Mouse (Mus musculus) forebrain, postnatal 0 days (tissue): ENCODE measurements around the gene Pithd1. TPM values are rescaled to one million over a fixed set of nuclear protein-coding genes. Genes with fewer than 3 reads are reported as not detected.
A peak's percentile ranks its signal among the peaks of the same experiment; 100 is the strongest.

Experiments
- ATAC-seq: fragments of 200-750 bp; cut with Nextera tagmentation; 2 replicates; pipeline ENCODE4 v1.8.0; 2017; ENCODE audit warnings: mild to moderate bottlenecking, moderate library complexity
- DNase-seq: peaks from one replicate; pipeline ENCODE4 v3.0.0-alpha.2; 2015
- H3K27ac ChIP-seq: fragments of 300-500 bp; sonication (generic); 2 replicates; pipeline ENCODE4 v1.5.1; 2014; ENCODE audit warnings: low read depth, mild to moderate bottlenecking, antibody characterized with exemption, low read length, moderate library complexity, mixed read lengths
- H3K27me3 ChIP-seq: fragments of 300-500 bp; sonication (generic); 2 replicates; pipeline ENCODE4 v1.6.1; 2014; ENCODE audit warnings: mild to moderate bottlenecking, low read length, mixed read lengths; ENCODE audit not compliant: insufficient read depth
- H3K36me3 ChIP-seq: fragments of 300-500 bp; sonication (generic); 2 replicates; pipeline ENCODE4 v1.6.1; 2014; ENCODE audit warnings: mild to moderate bottlenecking, moderate library complexity; ENCODE audit not compliant: insufficient read depth
- H3K4me1 ChIP-seq: fragments of 300-500 bp; sonication (generic); 2 replicates; pipeline ENCODE4 v1.6.1; 2014; ENCODE audit warnings: antibody characterized with exemption; ENCODE audit not compliant: insufficient read depth
- H3K4me2 ChIP-seq: fragments of 300-500 bp; sonication (generic); 2 replicates; pipeline ENCODE4 v1.6.1; 2014; ENCODE audit warnings: low read depth, mild to moderate bottlenecking, moderate library complexity
- H3K4me3 ChIP-seq: fragments of 300-500 bp; sonication (generic); 2 replicates; pipeline ENCODE4 v1.5.1; 2014; ENCODE audit warnings: low read depth, low read length, mixed read lengths
- H3K9ac ChIP-seq: fragments of 300-500 bp; sonication (generic); 2 replicates; pipeline ENCODE4 v1.6.1; 2014; ENCODE audit warnings: mild to moderate bottlenecking
- H3K9me3 ChIP-seq: fragments of 300-500 bp; sonication (generic); 2 replicates; pipeline ENCODE4 v1.6.1; 2016; ENCODE audit warnings: low read length
- CTCF ChIP-seq: sonication (generic); IDR thresholded peaks from 2 replicates; pipeline ENCODE4 v1.5.1; 2016; ENCODE audit warnings: antibody characterized with exemption, control low read depth, low read depth
- WGBS: fragments of 180-500 bp; shearing (Covaris S2); extraction: QIAGEN DNeasy Blood & Tissue Kit; methylation state at CpG from one replicate; pipeline ENCODE4 v1.1.7; 2014; 5-methylcytosine and 5-hydroxymethylcytosine counted together
- polyA plus RNA-seq: library from polyadenylated mRNA; unstranded; fragments of >200 nt; fragmentation: Nextera tagmentation; extraction: Ambion mirVana; gene quantifications from 2 replicates; pipeline ENCODE4 v1.2.1, GENCODE M21; 2015
- total RNA-seq: library from RNA; depleted of rRNA; stranded (reverse); fragments of >200 nt; gene quantifications from 2 replicates; pipeline ENCODE4 v1.2.3, GENCODE M21; 2014

Pithd1 gene
- total and polyA plus RNA-seq, 2 experiments from 2014 or later, result 62.8 to 93.3 TPM

DNA sequence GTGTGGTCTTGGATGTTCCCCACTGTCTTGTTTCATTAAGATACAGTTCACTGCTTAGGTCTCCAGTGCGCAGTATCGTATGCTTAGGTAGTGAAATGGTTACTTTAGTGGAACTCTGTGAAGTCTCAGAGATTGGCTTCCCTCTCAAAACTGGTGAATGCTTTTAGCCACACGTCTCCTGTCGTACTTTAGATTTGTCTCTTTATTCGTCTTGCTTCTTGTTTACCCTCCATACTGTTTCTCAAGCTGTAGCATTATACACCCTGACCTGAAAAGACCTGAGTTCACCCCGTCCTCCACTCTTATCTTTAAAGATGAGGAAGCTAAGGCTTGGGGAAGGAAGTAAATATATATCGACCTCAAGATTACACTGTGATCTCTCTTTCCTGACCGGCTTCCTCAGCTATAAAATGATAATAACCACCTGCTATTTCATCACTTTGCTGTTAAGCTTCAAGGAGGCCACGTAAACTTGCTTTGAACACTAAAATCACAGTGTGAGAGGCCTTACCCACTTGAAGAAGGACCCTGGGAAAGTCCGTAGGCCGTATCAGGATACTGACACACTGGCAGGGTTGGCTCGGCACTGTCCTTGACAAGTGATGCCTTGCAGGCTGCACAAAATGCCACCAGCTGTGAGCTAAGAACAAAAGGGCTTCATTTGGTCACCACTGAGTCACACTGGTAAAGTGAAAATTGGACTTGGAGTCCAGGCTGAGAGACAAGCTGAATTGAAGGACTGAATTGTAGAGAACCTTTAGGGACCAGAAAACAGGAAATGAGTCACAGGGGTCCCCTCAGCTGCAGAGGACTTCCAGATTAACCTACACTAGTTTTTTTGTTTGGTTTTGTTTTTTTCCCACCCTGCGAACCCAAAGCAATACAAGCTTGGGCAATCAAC, 13.9 kb downstream of the Pithd1 start:
- TF ChIP-seq CTCF, result no peak
- peak; percentile 11; the same call in 1 of the 2 replicates for ATAC-seq
- peak overlapping the region; percentile 94 for H3K9ac ChIP-seq
- WGBS, result 74% methylated on average over 13 of the region's 13 CpGs
- H3K27ac ChIP-seq, result peak overlapping the region; percentile 57; the same call in 1 of the 2 replicates
- no peaks in the 10 kb centered on the region for H3K9me3 ChIP-seq
- H3K4me3 ChIP-seq, result peak overlapping the region; percentile 88
- no peak for DNase-seq
- peaks cover 9% of the 10 kb centered on the region; the same call in 1 of the 2 replicates for H3K4me1 ChIP-seq
- H3K4me2 ChIP-seq, result peak overlapping the region; percentile 90
- peaks cover 50% of the 10 kb centered on the region for H3K36me3 ChIP-seq
- no peaks in the 10 kb centered on the region for H3K27me3 ChIP-seq

DNA sequence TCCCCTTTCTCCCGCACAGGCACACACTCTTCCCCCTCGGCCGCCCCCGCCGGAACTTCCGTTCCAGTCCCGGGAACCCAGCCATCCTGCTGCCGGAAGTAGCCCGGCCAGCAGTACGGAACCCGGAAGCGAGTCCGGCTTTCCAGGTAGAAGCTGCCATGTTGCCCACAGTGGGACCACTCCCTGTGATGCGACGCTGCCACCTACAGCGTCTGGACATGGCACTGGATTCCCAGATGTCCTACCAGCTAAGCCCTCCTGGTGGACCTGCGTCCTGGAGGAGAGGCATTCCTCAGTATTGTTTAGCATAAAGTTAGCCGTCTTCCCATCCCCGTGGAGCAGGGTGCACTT, 14.5 kb downstream of the Pithd1 start, which contains the start of gene Lypla2:
Lypla2 (minus strand) TSS at position 71 of the 351 bp plus-strand sequence.
- peaks cover 9% of the 10 kb centered on the region; the same call in 1 of the 2 replicates for H3K4me1 ChIP-seq
- H3K4me2 ChIP-seq, result peak within 1 kb of the TSS; percentile 90
- H3K9me3 ChIP-seq, result no peaks in the 10 kb centered on the region
- H3K4me3 ChIP-seq, result peak within 1 kb of the TSS; percentile 88
- under 1% methylated on average over 19 of the region's 19 CpGs for WGBS
- H3K27ac ChIP-seq, result peak within 1 kb of the TSS; percentile 74
- TF ChIP-seq CTCF, result peak; percentile 18; the same call in 1 of the 2 replicates
- no peaks in the 10 kb centered on the region for H3K27me3 ChIP-seq
- ATAC-seq (peak; percentile 92), DNase-seq (peak; percentile 91)
- peaks cover 56% of the 10 kb centered on the region for H3K36me3 ChIP-seq
- H3K9ac ChIP-seq, result peak within 1 kb of the TSS; percentile 94

DNA sequence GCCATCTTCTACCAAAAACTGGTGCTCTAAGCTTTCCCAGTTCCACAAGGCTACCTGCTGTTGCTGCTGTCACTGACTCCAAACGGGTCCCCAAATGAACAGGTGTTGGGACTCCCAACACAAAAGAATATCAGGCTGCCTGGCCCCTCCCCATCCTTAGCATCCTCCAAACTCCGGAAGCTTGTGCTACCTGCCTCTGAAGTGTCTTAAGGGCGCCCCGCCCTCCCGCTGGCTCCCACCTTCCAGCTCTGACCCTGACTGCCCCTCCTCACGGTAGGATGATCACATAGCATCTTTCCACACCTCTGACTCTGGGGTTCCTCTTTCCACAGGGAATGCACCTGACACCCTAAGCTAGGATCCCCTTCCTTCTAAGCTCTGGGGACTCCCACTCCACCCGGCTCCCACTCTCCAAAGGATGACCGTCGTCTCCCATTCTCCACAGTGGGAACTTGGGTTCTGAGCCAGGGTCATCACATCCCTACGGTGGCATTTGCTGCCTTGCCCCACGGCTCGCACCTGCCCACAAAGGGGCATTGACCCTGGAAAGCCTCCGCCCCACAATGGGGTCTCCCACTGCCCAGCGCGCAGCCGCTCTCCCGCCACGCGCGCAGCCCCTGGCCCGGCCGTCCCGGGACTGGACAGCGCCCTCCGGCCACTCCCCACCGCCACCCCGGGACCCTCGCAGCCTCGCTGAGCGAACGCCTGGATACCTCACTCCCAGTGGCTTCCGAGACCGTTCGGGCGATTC, 15.1 kb downstream of the Pithd1 start:
- H3K36me3 ChIP-seq, result peaks cover 58% of the 10 kb centered on the region
- peak; percentile 40 for ATAC-seq

DNA sequence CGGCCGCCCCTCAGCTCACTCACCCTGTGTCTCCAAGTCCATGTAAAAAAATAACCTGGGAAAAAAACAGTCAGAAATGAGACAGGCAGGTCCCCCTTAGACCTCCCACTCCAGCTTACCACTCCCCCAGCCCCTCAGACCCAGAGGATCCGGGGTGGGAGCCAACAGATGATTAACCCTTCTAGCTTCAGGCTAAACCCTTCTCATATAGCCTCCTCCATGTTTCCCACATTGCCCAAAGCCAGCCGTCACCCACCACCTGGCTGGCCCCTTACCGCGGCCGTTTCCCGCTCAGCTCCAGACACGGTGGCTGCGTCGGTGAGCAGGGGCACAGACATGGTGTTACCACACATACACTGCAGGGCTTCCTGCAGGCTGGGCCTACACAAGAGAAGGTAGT, 16.5 kb downstream of the Pithd1 start:
- no peak for ATAC-seq
- Histone ChIP-seq H3K4me2 (no peak overlapping the region), H3K9ac (no peak overlapping the region), H3K4me3 (no peak overlapping the region), H3K9me3 (no peaks in the 10 kb centered on the region), H3K27ac (no peak overlapping the region), H3K27me3 (no peaks in the 10 kb centered on the region), H3K36me3 (peaks cover 57% of the 10 kb centered on the region), H3K4me1 (peaks cover 9% of the 10 kb centered on the region; the same call in 1 of the 2 replicates)
- 84% methylated on average over 11 of the region's 11 CpGs for WGBS
- DNase-seq, result no peak
- TF ChIP-seq CTCF, result no peak

More for the DNA sequence above, 15.1 kb downstream of the Pithd1 start:
- DNase-seq, result no peak
- under 1% methylated on average over 34 of the region's 35 CpGs for WGBS
- Histone ChIP-seq H3K4me2 (peak overlapping the region; percentile 90), H3K9me3 (no peaks in the 10 kb centered on the region), H3K4me1 (peaks cover 9% of the 10 kb centered on the region; the same call in 1 of the 2 replicates), H3K27me3 (no peaks in the 10 kb centered on the region), H3K4me3 (peak overlapping the region; percentile 88), H3K9ac (peak overlapping the region; percentile 94), H3K27ac (peak overlapping the region; percentile 74)
- TF ChIP-seq CTCF, result no peak

DNA sequence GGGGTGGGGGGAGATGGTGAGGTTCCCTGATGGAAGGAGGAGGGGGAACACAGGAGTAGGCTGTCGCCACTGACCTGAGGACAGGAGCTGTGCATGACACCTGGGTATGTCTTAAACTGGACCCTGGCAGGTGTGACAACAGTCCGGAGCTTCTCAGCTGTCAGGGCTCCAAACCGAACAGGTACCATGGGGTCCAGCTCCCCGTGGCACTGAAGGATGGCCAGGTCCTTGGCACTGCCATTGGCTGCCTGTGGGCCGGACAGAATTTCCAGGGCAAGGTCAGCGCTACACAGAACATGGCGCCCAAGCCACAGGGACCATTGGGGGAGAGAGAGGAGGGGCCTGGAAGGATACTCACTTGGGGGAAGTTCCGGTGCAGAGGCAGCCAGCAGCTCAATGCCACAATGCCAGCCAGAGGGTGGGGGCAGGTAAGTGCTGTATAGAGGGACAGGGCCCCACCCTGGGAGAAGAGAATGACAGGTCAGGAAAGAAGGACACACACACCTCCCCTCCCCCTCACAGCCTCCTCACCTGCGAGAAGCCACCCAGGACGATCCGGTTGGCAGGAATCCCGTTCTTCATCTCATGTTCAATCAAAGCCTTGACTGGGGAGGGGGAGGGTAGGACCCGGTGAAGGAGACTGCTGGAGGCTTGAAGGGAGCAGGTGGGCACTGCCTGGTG, 17.9 kb downstream of the Pithd1 start:
- Histone ChIP-seq H3K9me3 (no peaks in the 10 kb centered on the region), H3K9ac (no peak overlapping the region), H3K4me1 (peaks cover 15% of the 10 kb centered on the region; the same call in 1 of the 2 replicates), H3K36me3 (peaks cover 47% of the 10 kb centered on the region), H3K27ac (no peak overlapping the region), H3K4me3 (no peak overlapping the region), H3K27me3 (no peaks in the 10 kb centered on the region), H3K4me2 (no peak overlapping the region)
- 85% methylated on average over 13 of the region's 13 CpGs for WGBS
- DNase-seq (no peak), ATAC-seq (no peak)
- TF ChIP-seq CTCF, result no peak

DNA sequence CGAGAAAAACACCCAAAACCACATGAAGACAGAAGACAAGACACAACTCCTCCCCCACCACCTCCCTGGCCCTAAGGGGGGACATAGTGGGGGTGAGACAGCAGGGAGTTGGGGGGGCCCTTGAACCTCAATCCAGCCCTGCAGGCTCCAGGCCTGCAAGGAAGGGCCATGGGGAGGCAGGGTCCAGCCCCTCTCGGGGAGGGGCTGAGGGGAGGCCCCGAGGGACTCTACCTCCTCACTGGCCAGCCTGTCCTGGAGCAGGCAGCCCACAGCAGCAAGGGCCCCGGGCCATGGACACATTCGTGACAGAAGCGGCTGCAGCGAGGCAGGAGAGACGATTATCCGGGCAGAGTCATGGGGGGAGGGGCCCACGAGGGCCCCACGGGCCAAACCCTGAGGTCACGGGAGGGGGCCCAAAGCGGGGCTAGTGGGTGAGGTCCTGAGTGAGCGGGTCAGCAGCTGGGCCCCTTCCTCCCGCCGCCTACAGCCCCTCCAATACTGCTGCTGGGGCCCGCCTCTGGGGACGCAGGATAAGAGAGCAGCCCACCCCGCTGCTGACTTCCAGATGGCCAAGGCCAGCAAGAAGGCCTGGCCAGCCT, 18.7 kb downstream of the Pithd1 start:
- Histone ChIP-seq H3K9me3 (no peaks in the 10 kb centered on the region), H3K4me1 (peaks cover 15% of the 10 kb centered on the region; the same call in 1 of the 2 replicates), H3K4me2 (no peak overlapping the region), H3K9ac (no peak overlapping the region), H3K27ac (no peak overlapping the region), H3K4me3 (no peak overlapping the region), H3K27me3 (no peaks in the 10 kb centered on the region), H3K36me3 (peaks cover 47% of the 10 kb centered on the region)
- TF ChIP-seq CTCF, result no peak
- WGBS, result 81% methylated on average over 19 of the region's 19 CpGs
- ATAC-seq (no peak), DNase-seq (no peak)
